Mouse (Mus musculus) fibroblast of lung, adult 2 months (primary cell): ENCODE results near the gene Prss53.

Source experiments
- DNase-seq: peaks from one replicate; pipeline ENCODE4 v3.0.0-alpha.2; 2011; ENCODE audit warnings: low read depth

Prss53 gene

DNA sequence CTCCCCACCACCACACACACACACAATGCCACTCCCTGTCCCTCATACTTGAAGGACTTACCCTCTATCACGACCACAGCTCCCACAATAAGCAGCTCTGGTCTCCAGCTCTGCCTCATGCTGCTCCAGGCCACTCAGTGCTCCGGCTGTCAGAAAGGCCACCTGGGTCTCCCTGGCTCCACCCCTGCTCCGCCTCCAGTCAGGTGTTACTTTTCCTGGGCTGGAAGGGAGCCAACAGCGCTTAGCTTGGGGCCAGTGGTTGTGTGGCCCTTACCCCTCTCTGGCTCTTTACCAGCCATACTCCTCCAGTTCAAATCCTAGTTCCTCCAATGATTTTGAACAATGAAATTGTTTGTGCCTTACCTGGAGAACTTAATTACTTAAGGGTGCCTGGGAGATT is at the start of gene Prss53:
Gene Prss53, minus strand, starts transcription at position 173 of the 400 bp plus-strand sequence.
- DNase-seq: no peak

DNA sequence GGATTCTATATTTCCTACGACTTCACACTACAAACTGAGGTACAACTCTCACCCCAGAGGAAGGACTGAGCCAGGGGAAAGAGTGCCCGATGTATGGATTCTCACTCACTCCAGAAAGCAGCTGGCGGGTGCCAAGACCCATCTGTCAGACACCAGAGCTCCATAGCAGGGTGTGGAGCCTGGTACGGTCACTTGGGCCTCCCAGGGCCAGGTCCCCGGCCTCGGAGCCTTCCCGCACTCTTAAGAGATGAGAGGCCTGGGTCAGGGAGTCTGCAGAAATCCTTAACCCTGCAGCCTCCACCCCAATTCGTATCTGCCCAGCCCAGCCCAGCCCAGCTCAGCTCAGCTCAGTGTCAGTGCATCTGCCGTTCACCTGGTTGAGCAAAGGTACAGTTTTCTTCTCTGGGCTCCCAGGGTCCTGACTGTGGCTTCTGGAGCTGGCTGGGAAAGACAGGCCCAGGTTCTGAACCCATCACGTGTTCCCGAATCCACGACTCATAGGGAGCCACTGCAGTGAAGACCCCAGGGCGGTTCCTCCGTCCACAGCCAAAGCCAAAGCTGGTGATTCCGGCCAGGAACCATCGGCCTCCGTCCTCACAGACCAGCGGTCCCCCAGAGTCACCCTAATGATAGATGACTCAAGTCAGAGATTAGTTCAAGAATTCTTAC is 45.6 kb upstream of the Prss53 start:
- no peak for DNase-seq

DNA sequence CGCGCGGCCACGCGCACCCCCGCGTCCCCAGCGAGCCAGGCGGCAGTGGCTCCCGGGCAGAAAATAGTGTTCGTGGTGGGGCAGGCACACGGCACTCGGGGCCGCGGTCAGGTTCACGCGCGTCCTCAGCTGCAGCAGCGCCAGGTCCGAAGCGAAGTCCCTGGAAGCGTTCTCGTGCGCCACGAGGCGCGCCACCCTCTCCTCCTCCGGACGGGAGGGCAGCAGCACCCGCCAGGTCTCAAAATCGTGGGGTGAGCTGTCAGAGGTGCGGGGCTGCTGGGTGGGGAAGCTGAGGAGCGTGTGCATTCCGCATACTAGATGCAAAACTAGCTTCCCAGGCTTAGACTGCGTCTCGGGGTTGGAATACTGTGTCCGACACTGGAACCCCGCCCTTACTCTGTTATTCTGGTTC is 45.0 kb upstream of the Prss53 start:
- DNase-seq: no peak

DNA sequence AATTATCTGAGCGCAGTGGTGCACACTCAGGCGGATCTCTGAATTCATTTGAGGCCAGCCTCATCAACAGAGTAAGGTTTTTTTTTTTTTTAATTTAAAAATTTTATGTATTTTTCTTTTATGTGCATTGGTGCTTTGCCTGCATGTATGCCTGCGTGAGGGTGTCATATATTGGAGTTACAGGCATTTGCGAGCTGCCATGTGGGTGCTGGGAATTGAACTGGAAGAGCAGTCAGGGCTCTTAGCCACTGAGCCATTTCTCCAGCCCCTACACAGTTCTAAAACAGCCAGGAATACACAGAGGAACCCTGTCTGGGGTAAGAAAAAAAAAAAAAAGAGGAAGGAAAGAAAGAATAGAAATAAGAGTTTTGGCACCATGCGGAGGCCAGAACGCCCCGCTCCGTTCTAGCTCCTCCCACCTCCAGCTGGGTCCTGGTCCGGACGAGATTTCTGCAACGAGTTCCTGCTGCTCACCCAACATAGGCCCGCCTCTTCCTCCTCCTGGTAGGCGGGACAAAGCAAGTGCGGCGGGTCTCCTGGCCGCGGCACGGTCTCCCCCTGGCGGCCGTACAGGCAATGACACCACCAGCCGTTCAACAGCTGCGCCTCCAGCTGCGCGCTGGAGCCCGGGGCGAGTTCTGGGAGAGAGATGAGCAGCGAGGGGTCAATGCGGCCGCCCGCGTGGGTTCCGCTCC is 44.4 kb upstream of the Prss53 start:
- peak; percentile 86 for DNase-seq

DNA sequence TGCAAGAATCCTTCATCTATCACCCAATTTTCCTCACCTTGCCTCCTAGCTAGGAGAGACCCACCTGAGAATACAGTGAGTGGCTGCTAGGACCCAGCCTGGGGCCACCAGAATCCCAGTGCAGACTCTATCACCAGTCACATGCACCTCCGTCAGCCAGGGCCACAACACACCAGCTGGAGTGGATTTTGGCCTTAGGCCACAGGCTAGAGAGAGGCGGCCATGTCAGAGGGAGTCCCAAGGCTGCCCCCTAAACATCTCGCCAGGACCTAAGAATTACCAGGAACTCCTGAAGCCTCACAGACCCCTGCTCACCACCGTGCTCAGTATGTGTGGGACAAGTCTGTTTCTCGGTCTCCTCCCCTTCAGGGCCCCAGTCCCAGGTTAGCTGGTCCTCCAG is 43.3 kb upstream of the Prss53 start:
- DNase-seq: no peak

DNA sequence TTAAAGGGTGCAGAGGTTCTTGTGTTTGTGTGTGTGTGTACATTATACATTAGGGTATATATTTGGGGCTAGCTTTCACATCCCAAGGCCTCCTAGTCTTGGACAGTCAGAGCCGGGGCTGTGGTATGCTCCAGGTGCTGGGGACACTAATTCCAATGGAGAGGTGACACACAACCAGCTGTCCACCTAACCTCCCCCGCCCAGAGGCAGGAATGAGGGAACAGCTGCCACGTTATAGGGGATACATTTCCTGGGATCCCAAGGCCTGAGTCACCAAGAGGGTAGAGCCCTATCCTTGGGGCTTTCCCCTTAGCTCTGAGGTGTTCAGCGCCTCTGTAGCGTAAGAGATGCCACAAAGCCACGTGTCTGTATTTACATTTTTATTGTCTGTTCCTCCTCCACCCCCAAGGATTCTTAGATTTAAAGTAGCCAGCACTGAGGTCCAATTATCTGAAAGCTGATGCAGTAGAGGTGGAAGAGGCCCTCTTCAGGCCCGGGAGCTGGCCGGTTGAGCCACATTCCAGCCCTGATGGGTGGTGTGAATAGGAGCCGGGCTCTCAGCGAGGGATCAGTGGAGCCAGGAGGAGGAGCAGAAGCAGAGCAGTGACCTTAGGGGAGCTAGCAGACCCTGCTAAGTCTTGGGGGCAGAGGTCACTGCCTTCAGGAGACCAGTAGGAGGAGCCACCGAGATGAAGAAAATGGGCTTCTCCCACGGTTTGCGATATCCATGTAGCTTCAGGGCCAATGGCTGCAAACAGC is 41.7 kb upstream of the Prss53 start:
- no peak for DNase-seq

DNA sequence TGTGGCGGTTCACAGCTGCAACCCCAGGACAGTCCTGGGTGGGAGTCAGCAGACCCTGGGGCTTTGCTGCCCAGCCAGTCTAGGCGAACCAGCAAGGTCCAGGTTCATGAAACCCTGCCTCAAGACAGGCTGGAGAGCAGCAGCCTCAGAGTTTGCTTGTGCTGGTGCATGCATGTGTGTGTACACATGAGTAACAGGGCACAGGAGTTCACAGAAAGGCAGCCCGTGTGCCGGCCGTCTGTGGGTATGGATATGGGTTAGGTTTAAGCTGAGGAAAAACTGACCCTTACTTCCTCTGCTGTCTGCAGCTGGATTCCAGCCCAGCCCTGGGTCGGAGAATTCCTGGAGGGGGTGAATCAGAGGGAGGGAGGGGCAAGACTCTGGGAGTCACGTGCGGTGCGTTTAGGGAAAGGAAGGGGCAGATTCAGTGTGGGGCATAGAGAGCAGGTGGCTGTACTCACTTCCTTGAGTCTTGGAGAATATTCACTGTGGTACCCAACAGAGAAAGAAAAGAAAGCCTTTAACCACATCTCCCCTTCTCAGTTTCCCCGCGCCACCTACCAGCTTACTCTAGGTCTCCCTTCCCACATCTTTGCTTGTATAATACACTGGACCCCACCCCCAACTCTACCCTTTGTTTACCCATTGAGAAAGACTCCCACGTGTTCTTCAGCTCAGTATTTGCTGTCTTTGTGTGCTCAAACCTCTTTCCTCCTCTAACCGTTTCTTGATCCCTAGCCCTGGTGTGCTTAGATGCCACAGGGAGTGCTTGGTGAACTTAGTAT is 40.8 kb upstream of the Prss53 start:
- no peak for DNase-seq

DNA sequence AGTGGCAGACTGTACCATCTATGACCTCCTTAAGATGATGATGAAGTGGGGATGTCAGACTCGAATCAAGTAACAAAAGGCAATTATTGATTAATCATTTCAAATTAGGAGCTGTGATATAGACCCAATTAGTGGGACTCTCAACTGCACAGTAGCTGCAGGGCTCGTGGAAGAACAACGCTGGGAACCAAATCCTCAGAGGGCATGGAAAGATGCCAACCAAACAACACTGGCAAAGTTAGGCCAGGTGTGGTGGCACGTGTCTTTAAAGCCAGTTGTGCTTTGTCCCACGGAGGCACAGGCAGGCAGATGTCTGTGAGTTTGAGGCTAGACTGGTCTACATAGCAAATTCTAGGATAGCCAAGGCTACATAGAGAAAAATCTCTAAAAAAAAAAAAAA is 39.9 kb upstream of the Prss53 start:
- DNase-seq: no peak

DNA sequence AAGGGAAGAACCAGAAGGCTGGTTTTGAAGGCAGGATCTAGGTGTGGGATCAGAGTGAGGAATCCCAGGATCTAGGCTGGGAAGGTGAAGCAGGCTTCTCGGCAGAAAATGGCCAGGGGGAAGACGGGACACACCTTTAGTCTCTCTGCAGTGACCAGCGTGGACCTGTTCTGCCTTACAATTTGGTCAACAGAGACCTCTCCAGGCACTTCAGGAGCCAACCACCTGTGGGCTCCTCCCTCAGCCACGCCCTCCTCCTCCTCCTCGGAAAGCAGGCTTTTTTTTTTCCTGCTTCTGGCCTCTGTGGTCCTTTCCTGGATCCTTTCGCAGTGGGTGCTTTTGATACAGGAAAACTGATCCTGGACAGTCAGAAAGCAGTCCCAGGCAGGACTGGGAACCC is 39.2 kb upstream of the Prss53 start, which contains the start of gene Prss8:
Gene Prss8, minus strand, starts transcription at position 182 of the 400 bp plus-strand sequence.
- DNase-seq: no peak

DNA sequence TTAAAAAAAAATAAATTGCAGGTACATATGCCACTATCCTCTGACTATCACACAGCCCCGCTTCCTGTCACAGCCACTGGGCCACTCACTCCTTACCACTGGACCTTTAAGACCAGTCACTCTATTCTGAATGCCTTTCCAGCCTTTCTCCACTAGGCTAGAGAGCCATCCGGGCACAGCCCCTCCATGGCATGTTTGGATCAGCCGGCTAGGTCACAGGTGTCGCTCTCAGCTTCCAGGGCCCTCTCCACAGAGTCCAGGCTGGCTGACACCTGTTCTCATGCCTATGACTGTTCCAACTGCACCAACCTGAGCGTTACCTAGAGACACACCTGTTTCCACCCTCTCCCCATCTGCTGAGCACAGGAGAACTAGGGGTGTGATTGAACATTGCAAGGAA is 37.8 kb upstream of the Prss53 start:
- no peak for DNase-seq

DNA sequence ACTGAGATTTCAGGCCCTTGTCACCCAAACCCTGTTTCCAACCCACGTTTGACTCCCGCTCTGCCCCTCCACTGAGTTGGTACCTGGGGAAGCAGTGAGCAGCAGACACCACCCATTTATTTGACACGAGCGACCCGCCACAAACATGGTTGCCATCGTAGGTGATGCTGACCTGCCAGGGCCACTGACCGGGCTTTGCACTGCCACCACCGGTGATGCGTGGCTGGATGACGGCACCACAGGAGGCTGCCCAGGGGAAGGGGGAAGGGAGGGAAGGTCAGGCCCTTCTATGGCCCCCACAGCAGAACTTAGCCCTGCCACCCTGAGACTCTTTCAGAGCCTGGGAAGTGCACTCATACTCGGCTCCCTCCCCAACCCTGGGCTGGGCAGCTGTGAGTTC is 37.0 kb upstream of the Prss53 start:
- DNase-seq: no peak

DNA sequence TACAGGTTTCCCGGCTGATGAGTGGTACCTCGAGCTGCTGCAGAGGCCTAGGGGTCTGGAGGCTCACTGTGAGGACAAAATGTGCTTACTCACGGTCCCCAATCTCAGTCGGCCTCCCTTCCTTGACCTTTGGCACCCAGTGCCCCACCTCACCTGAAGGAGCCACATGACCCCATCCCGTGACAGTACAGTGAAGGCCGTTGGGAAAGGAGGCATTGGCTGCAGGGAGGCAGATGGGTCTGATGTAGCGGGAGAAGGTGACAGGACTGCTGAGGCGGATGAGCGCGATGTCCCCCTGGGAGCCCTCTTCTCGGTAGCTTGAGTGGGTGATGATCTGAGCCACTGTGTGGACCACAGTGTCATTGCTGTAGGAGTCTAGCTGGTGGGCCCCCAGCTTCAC is 36.1 kb upstream of the Prss53 start:
- no peak for DNase-seq

DNA sequence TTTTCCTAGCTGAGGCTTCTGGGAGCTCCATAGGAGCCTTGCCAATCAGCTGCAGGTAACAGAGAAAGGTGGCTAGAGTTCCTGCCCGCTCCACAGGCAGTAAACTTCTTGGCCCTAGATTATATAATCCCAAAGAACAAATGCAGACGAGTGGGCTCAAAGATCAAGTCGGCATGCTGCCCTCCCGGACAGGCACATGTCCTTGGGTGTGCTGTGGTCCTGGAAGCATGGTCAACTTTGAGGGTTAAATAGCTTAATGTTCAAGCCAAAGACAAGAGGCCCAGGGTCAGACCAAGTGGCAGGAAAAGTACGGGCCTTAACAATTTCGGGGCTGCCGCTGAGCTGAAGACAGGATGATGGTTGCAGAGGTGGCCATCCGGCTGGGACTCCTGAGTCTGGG is 35.3 kb upstream of the Prss53 start:
- no peak for DNase-seq

DNA sequence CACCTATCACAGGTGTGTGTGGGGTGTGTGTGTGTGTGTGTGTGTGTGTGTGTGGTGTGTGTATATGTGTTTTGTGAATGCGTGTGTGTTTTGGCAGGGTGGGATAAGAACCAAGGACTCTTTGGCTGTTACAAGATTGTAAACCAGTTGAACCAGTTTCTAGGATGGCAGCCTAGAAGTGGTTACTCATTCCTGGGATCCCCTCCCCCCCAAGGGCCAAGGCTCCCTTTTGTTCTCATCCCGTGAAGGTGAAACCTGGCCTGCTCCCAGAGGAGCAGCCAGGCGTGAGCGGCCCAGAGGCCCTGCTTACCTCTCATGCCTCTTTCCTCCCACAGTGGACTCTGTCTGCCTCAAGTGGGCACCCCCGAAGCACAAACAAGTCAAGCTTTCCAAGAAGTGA is 34.5 kb upstream of the Prss53 start:
- no peak for DNase-seq

DNA sequence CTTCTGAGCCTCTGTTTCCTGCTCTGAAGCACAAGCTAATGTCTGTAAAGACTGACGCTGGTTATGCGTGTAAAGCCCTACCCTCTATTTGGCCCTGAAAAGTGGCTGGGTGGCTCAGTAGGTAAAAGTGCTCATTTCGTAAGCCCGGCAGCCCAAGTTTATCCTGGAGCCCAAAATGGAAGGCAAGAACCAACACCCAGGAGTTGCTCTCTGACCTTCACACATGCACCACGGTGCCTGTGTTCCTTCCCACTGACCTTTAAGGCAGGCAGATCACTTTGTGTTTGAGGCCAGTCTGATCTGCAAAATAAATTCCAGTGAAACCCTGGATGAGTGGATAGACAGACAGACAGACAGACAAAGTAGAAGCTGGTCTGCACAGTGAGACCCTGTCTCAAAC is 32.9 kb upstream of the Prss53 start:
- no peak for DNase-seq

DNA sequence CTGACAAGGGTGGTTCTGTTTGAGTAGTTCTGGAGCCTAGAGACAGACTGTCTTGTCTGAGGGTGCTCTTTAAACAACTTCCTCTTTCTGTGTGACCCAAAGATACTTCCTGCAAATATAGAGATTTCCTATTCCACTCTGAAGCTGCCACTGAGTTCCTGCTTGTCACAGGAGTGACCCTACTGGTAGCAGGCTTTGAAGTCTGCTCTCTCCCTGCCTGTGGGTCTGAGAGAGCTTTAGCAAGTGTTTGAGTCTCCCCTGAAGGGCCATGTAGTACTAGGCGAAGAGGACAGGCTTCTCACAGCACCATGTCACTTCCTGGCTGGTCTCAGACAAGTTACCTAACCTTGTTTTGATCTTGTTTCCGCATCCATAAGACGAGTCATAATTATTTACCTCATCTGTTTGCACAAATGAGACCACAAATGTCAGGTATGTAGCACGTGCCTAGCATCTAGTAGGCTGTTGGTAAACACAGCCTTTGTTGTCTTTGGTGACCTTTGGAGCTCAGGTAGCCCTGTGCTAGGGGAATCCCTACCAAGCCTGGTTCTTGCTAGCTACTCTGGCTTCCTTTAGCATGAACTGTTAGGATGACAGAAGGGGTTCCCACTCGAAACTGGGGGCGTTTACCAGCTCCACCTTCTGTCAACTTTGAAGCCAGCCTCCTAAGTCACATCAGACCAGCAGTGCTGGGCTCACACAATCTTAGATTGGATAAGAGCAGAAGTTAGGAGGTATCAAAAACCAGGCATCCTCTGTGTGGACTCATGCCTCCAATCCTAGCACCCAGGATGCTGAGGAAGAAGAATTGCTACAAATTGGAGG is 31.9 kb upstream of the Prss53 start:
- no peak for DNase-seq

DNA sequence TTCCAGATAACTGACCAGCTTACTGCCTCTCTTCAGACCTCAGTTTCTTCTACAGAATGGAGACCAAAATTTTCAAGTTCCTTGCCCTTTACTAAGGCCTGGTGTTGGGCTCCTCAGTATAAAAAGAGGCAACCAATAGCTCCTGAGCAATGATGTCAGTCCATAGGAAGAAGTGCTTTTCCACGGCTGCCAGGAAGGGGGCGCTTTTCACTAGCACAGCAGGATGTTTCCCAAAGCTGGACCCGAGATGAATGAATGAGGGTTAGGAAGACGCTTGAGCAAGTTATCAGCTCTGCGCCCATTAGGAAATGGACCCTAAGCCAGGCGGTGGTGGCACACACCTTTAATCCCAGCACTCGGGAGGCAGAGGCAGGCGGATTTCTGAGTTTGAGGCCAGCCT is 30.7 kb upstream of the Prss53 start:
- no peak for DNase-seq

DNA sequence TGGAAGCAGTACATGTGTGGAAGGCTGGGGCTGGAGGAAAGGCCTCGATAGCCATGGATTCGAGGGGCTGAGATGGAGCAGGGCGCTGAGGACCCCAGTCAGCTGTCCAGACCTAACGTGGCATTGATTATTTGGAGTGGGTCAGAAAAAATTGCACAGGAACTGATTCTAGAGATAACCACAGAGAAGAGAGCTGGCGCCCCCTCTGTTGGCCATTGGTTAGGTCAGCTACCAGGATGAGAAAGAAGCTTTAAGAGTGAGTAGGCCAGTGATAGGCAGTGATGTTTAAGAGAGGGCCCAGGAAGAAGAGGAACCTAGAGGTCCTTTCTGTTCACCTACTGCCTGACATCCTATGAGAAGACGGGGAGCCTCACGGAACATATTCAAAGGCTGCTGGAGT is 28.5 kb upstream of the Prss53 start:
- DNase-seq: no peak

DNA sequence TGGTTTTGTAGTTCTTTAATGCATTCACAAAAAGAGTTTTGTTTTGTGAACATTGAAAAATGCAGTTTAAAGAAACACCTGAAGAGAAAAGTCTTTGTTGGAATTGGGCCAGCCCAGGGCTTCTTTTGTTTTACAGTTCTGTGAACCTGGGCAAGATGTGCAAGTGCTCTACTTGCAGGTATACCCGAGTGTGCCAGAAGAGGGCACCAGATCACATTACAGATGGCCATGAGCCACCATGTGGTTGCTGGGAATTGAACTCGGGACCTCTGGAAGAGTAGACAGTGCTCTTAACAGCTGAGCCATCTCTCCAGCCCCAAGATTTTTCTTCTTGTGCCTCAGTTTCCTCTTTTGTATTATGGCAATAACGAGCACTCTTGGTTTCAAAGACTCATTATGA is 27.4 kb upstream of the Prss53 start:
- DNase-seq: no peak

DNA sequence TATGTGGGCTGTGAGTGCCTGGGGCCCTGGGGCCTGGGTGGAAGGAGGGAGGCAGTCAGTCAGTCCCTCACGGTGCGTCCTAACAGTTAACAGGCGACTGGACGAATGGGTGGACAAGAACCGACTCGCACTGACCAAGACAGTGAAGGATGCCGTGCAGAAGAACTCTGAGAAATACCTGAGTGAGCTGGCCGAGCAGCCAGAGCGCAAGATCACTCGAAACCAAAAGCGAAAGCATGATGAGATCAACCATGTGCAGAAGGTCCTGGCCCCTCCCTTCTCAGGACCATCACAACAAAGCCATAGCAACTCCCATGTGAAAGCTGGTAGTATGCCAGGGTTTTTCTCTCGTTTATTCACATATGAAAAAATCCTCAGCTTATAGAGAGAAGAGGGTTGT is 24.5 kb upstream of the Prss53 start:
- DNase-seq: no peak

DNA sequence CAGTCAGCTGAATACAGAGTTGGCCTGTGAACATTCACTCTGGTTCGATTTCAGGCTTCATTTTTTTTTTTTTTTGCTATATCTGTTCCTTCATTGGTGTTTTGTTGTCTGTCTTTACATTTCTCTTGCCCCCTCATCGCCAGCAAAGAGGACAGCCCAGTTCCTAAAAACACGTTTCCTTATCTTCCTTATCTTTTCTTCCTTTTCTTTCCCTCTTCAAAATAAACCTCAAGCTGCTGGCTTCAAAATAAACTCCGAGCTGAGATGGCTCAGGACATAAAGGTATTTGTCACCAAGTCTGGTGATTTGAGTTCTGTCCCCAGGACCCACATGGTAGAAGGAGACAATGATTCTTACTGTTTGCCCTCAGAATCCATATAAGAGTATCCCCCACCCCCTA is 22.2 kb upstream of the Prss53 start:
- DNase-seq: no peak
